9 mouse cellular contexts compared by ENCODE assay signal in the genomic region with DNA sequence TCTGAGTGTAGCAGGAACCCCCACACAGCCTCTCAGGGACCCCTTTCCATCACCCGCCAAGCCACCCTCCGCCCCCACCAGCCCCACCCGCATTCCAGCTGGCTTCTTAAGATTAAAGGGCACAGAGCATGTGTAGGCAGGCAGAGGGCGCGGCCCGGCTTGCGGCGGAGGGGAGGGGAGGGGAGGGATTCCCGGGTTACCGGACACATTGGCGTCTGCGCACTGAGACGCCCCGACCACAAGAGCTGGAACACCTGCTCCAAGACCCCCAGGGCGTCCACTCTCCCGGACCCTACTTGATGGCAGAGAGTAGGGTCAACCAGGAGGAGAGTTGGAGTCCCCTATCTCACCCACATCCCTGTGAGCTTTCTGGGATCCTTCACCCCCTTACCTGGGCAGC. TPM values are rescaled to one million over a fixed set of nuclear protein-coding genes. Genes with fewer than 3 reads are reported as not detected.
DNase-seq lines count a peak whose midpoint lies in the region; ATAC-seq and TF ChIP-seq lines count a peak whose summit lies in the region.
"Had no signal": no experiment of that assay in that cellular context is flagged by ENCODE, and none has a peak within 500 bp of the region (broad histone marks: within the 10 kb centered on the region; RNA-seq: fewer than 3 reads in every experiment).

No protein-coding gene starts in this region.

- H3K9ac ChIP-seq in lung, embryonic 14.5 days = no peak overlapping the region

- no peaks in the 10 kb centered on the region for H3K27me3 ChIP-seq in kidney, adult 2 months (replicated peaks; ENCODE audit: control insufficient read depth, insufficient read depth, low read length)
- H3K27me3 ChIP-seq in G1E (ENCODE audit: insufficient read depth, low read length) = peaks cover 17% of the 10 kb centered on the region
- peaks cover 72% of the 10 kb centered on the region for H3K27me3 ChIP-seq in erythroblast, embryonic 14.5 days (ENCODE audit: control insufficient read depth)
- H3K27me3 ChIP-seq in lung, embryonic 14.5 days (ENCODE audit: insufficient read depth, low read length) = peaks cover 97% of the 10 kb centered on the region

- peak overlapping the region; percentile 36 for H3K4me2 ChIP-seq in lung, embryonic 14.5 days

- TF ChIP-seq CTCF in kidney, adult 2 months (conservative IDR thresholded peaks at IDR 0.05; ENCODE audit: insufficient read depth, insufficient read length, low read depth, low read length) = no peak
- TF ChIP-seq CTCF in G1E (IDR thresholded peaks at IDR 0.05; ENCODE audit: low read depth, low read length) = no peak
- no peak for TF ChIP-seq CTCF in lung, embryonic 14.5 days (IDR thresholded peaks at IDR 0.05; ENCODE audit: low read depth)

- H3K27ac ChIP-seq in kidney, adult 2 months (ENCODE audit: insufficient read depth, low read depth, low read length) = no peak overlapping the region
- no peak overlapping the region for H3K27ac ChIP-seq in lung, embryonic 14.5 days (ENCODE audit: low read depth)

- peak; percentile 21 for DNase-seq in kidney, adult 18-20 months
- DNase-seq in kidney, adult 2 months = no peak
- DNase-seq in G1E (ENCODE audit: low spot score) = peak; percentile 74
- DNase-seq in lung, embryonic 14.5 days = no peak
- DNase-seq in adrenal gland, adult 8-10 months = no peak
- no peak for DNase-seq in adipocyte (ENCODE audit: low spot score)

- 9% methylated on average over 16 of the region's 16 CpGs for WGBS in kidney, adult 2 months
- 2% methylated on average over 16 of the region's 16 CpGs for WGBS in lung, embryonic 14.5 days

- H3K36me3 ChIP-seq in kidney, adult 2 months (ENCODE audit: control insufficient read depth, insufficient read depth, low read length) = no peaks in the 10 kb centered on the region
- peaks cover 30% of the 10 kb centered on the region for H3K36me3 ChIP-seq in G1E (replicated peaks)
- no peaks in the 10 kb centered on the region for H3K36me3 ChIP-seq in erythroblast, embryonic 14.5 days (ENCODE audit: control insufficient read depth)
- H3K36me3 ChIP-seq in lung, embryonic 14.5 days (ENCODE audit: insufficient read depth) = no peaks in the 10 kb centered on the region

- H3K9me3 ChIP-seq in G1E (replicated peaks) = peaks cover 16% of the 10 kb centered on the region
- H3K9me3 ChIP-seq in erythroblast, embryonic 14.5 days (ENCODE audit: control insufficient read depth, low read length) = peaks cover 17% of the 10 kb centered on the region
- no peaks in the 10 kb centered on the region for H3K9me3 ChIP-seq in lung, embryonic 14.5 days (ENCODE audit: low read depth, low read length)

- no peak for TF ChIP-seq POLR2A in kidney, adult 2 months (IDR thresholded peaks at IDR 0.05; ENCODE audit: low read depth, low read length)

- H3K4me1 ChIP-seq in kidney, adult 2 months (ENCODE audit: control insufficient read depth, insufficient read depth, low read length) = peaks cover 11% of the 10 kb centered on the region
- H3K4me1 ChIP-seq in G1E (ENCODE audit: insufficient read depth, low read depth, low read length) = peaks cover 91% of the 10 kb centered on the region
- H3K4me1 ChIP-seq in erythroblast, embryonic 14.5 days (ENCODE audit: control insufficient read depth) = peaks cover 88% of the 10 kb centered on the region
- H3K4me1 ChIP-seq in lung, embryonic 14.5 days (ENCODE audit: insufficient read depth) = peaks cover 18% of the 10 kb centered on the region; the same call in 1 of the 2 replicates

- no peak overlapping the region for H3K4me3 ChIP-seq in kidney, adult 2 months (ENCODE audit: insufficient read depth, low read depth, low read length)
- H3K4me3 ChIP-seq in G1E (ENCODE audit: low read depth, low read length) = peak overlapping the region; percentile 73
- peak overlapping the region; percentile 69 for H3K4me3 ChIP-seq in erythroblast, embryonic 14.5 days (replicated peaks)
- peak overlapping the region; percentile 4; the same call in 1 of the 2 replicates for H3K4me3 ChIP-seq in lung, embryonic 14.5 days (ENCODE audit: low read depth, low read length)

- ATAC-seq in G1E (ENCODE audit: extremely low read depth, insufficient number of reproducible peaks, low FRiP score, poor library complexity, severe bottlenecking) = no peak
- no peak for ATAC-seq in lung, embryonic 14.5 days (ENCODE audit: insufficient read depth)
- no peak for ATAC-seq in inflammation-experienced regulatory T-cells, adult 6 months

RNA-seq across cellular contexts. Expression of gene Adamtsl5, which starts 3.1 kb away (rescaled TPM):
- polyA plus RNA-seq in kidney, adult 2 months (2012; rRNA removed) = 5.5 and 7.4 TPM in 2 replicates
- 16.9 and 17.5 TPM in 2 replicates for total RNA-seq in G1E (2014; fragmentation: Nextera tagmentation)
- 5.4 and 8.0 TPM in 2 replicates for total RNA-seq in G1E (2017)
- 33.4 and 37.9 TPM in 2 replicates for polyA plus RNA-seq in G1E (2012)
- polyA plus RNA-seq in erythroblast, embryonic 14.5 days (2012) = 2.2 and 2.6 TPM in 2 replicates
- 0.68 and 1.2 TPM in 2 replicates for polyA plus RNA-seq in lung, embryonic 14.5 days (2014; fragmentation: Nextera tagmentation; extraction: Ambion mirVana)
- polyA plus RNA-seq in inflammation-experienced regulatory T-cells, adult 6 months (2017; shearing (Covaris generic)) = not detected
- 10 to 100 TPM in 2 of 4 experiments, 1 to 10 TPM in 2; 9.2 to 11.1 (median 10.3) TPM for total RNA-seq in adrenal gland, adult 8-10 months (2022)
- total RNA-seq: monocyte, adult 5-6 weeks had no signal

RNA-seq across cellular contexts. Expression of gene Plk5, which starts 11.1 kb away (rescaled TPM):
- polyA plus RNA-seq in kidney, adult 2 months (2012; rRNA removed) = 1.8 and 2.0 TPM in 2 replicates
- total RNA-seq in G1E (2014; fragmentation: Nextera tagmentation) = not detected in 2 replicates
- total RNA-seq in G1E (2017) = 0.12 TPM in 1 of 2 replicates, not detected in the other
- not detected in 2 replicates for polyA plus RNA-seq in G1E (2012)
- polyA plus RNA-seq in erythroblast, embryonic 14.5 days (2012) = not detected in 2 replicates
- 0.61 and 0.77 TPM in 2 replicates for polyA plus RNA-seq in lung, embryonic 14.5 days (2014; fragmentation: Nextera tagmentation; extraction: Ambion mirVana)
- not detected for polyA plus RNA-seq in inflammation-experienced regulatory T-cells, adult 6 months (2017; shearing (Covaris generic))
- total RNA-seq in adrenal gland, adult 8-10 months (2022) = 1 to 10 TPM in 1 of 4 experiments, under 1 TPM in 3; 0.21 to 1.3 (median 0.41) TPM
- total RNA-seq: monocyte, adult 5-6 weeks had no signal

RNA-seq across cellular contexts. Expression of gene Reep6, which starts 15.4 kb away (rescaled TPM):
- polyA plus RNA-seq in kidney, adult 2 months (2012; rRNA removed) = 24.7 and 25.1 TPM in 2 replicates
- total RNA-seq in G1E (2014; fragmentation: Nextera tagmentation) = 72.8 and 85.9 TPM in 2 replicates
- 1.0 and 1.3 TPM in 2 replicates for total RNA-seq in G1E (2017)
- polyA plus RNA-seq in G1E (2012) = 49.5 and 65.3 TPM in 2 replicates
- 18.8 and 21.4 TPM in 2 replicates for polyA plus RNA-seq in erythroblast, embryonic 14.5 days (2012)
- polyA plus RNA-seq in lung, embryonic 14.5 days (2014; fragmentation: Nextera tagmentation; extraction: Ambion mirVana) = 10.5 and 12.2 TPM in 2 replicates
- polyA plus RNA-seq in inflammation-experienced regulatory T-cells, adult 6 months (2017; shearing (Covaris generic)) = not detected
- 1 to 10 TPM; 5.1 to 6.6 (median 5.9) TPM for total RNA-seq in adrenal gland, adult 8-10 months (2022)
- total RNA-seq: monocyte, adult 5-6 weeks had no signal

RNA-seq across cellular contexts. Expression of gene Pcsk4, which starts 15.8 kb away (rescaled TPM):
- polyA plus RNA-seq in kidney, adult 2 months (2012; rRNA removed) = 9.1 and 12.2 TPM in 2 replicates
- 4.8 and 6.7 TPM in 2 replicates for total RNA-seq in G1E (2014; fragmentation: Nextera tagmentation)
- total RNA-seq in G1E (2017) = 0.87 and 1.1 TPM in 2 replicates
- 12.4 and 14.2 TPM in 2 replicates for polyA plus RNA-seq in G1E (2012)
- polyA plus RNA-seq in erythroblast, embryonic 14.5 days (2012) = 0.55 and 0.65 TPM in 2 replicates
- polyA plus RNA-seq in lung, embryonic 14.5 days (2014; fragmentation: Nextera tagmentation; extraction: Ambion mirVana) = 3.8 and 4.2 TPM in 2 replicates
- polyA plus RNA-seq in inflammation-experienced regulatory T-cells, adult 6 months (2017; shearing (Covaris generic)) = 10 to 100 TPM in 1 of 3 experiments, 1 to 10 TPM in 2; 2.2 to 10.8 (median 9.5) TPM
- 1 to 10 TPM; 3.5 to 8.2 (median 5.8) TPM for total RNA-seq in adrenal gland, adult 8-10 months (2022)

RNA-seq across cellular contexts. Expression of gene 2310011J03Rik, which starts 24.8 kb away (rescaled TPM):
- 47.8 and 52.5 TPM in 2 replicates for polyA plus RNA-seq in kidney, adult 2 months (2012; rRNA removed)
- total RNA-seq in G1E (2014; fragmentation: Nextera tagmentation) (17.2 and 17.6 TPM in 2 replicates), G1E (2017) (27.0 and 31.2 TPM in 2 replicates)
- 92.5 and 108 TPM in 2 replicates for polyA plus RNA-seq in G1E (2012)
- polyA plus RNA-seq in erythroblast, embryonic 14.5 days (2012) = 10.6 and 12.9 TPM in 2 replicates
- polyA plus RNA-seq in lung, embryonic 14.5 days (2014; fragmentation: Nextera tagmentation; extraction: Ambion mirVana) = 41.7 and 41.8 TPM in 2 replicates
- polyA plus RNA-seq in inflammation-experienced regulatory T-cells, adult 6 months (2017; shearing (Covaris generic)) = 10 to 100 TPM; 38.1 to 52.1 (median 41.8) TPM
- total RNA-seq in adrenal gland, adult 8-10 months (2022) = 10 to 100 TPM; 34.7 to 40.0 (median 35.4) TPM

Comparison
In these comparisons a context has a peak if more than half of its experiments do, and no peak if none do; other contexts are left out.
1. DNase-seq: peak in kidney, adult 18-20 months (single experiment) and G1E (single experiment); none in kidney, adult 2 months (single experiment), lung, embryonic 14.5 days (single experiment), adrenal gland, adult 8-10 months (single experiment) and adipocyte (single experiment).
2. RNA of gene Reep6, which starts 15.4 kb away (polyA plus RNA-seq): 49.5 to 65.3 TPM in G1E, 24.7 to 25.1 TPM in kidney, adult 2 months, 18.8 to 21.4 TPM in erythroblast, embryonic 14.5 days and 10.5 to 12.2 TPM in lung, embryonic 14.5 days; not detected in inflammation-experienced regulatory T-cells, adult 6 months; every median in the first group is over 10 times any median in the second.